Comparison of ENCODE assay signal across 19 mouse cellular contexts in the genomic region with DNA sequence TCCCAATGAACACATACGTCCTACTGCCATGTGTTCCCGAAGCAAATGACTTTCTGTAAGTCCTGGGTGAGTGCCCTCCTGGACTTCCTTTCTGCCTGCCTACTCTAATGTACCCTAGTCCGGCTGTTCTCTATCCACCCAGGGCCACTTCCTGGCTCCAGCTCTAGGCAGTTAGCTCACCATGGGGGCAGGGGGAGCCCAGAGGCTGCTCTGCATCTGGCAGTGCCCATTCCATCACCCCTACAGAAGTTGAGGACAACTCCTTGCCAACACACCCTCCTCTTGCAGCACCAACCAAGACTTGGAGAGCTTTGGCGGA. TPM values are rescaled to one million over a fixed set of nuclear protein-coding genes. Genes with fewer than 3 reads are reported as not detected.
DNase-seq lines count a peak whose midpoint lies in the region; ATAC-seq and TF ChIP-seq lines count a peak whose summit lies in the region.
"Had no signal": no experiment of that assay in that cellular context is flagged by ENCODE, and none has a peak within 500 bp of the region (broad histone marks: within the 10 kb centered on the region; RNA-seq: fewer than 3 reads in every experiment).

No protein-coding gene starts in this region.

- no peaks in the 10 kb centered on the region for H3K36me3 ChIP-seq in kidney, embryonic 16.5 days (ENCODE audit: insufficient read depth, low read length)
- no peaks in the 10 kb centered on the region for H3K36me3 ChIP-seq in kidney, adult 2 months (ENCODE audit: control insufficient read depth, insufficient read depth, low read length)
- no peaks in the 10 kb centered on the region for H3K36me3 ChIP-seq in intestine, embryonic 16.5 days (ENCODE audit: control insufficient read depth, insufficient read depth, low read length)
- no peaks in the 10 kb centered on the region for H3K36me3 ChIP-seq in megakaryocyte, embryonic 14.5 days (replicated peaks; ENCODE audit: low read length)
- no peaks in the 10 kb centered on the region for H3K36me3 ChIP-seq in midbrain, embryonic 13.5 days
- no peaks in the 10 kb centered on the region for H3K36me3 ChIP-seq in heart, embryonic 12.5 days
- H3K36me3 ChIP-seq: forebrain, embryonic 12.5 days; heart, embryonic 13.5 days; limb, embryonic 13.5 days; midbrain, embryonic 10.5 days had no signal

- 67% methylated on average over 4 of the region's 4 CpGs for WGBS in kidney, embryonic 16.5 days
- WGBS in kidney, adult 2 months: 70% methylated on average over 4 of the region's 4 CpGs
- WGBS in intestine, embryonic 16.5 days: 56% methylated on average over 4 of the region's 4 CpGs
- 95% methylated on average over 4 of the region's 4 CpGs for WGBS in midbrain, embryonic 13.5 days
- 77% methylated on average over 4 of the region's 4 CpGs for WGBS in heart, embryonic 12.5 days

- H3K4me2 ChIP-seq in kidney, embryonic 16.5 days (replicated peaks; ENCODE audit: low read depth, low read length): no peak overlapping the region
- no peak overlapping the region for H3K4me2 ChIP-seq in intestine, embryonic 16.5 days (ENCODE audit: low read depth, low read length)
- no peak overlapping the region for H3K4me2 ChIP-seq in midbrain, embryonic 13.5 days (replicated peaks)
- H3K4me2 ChIP-seq in heart, embryonic 12.5 days: no peak overlapping the region
- H3K4me2 ChIP-seq: forebrain, embryonic 12.5 days; heart, embryonic 13.5 days; limb, embryonic 13.5 days had no signal

- no peak overlapping the region for H3K4me3 ChIP-seq in kidney, embryonic 16.5 days (ENCODE audit: low read length)
- no peak overlapping the region for H3K4me3 ChIP-seq in kidney, adult 2 months (ENCODE audit: insufficient read depth, low read depth, low read length)
- H3K4me3 ChIP-seq in intestine, embryonic 16.5 days (ENCODE audit: low read length): no peak overlapping the region
- peak overlapping the region; percentile 10 for H3K4me3 ChIP-seq in megakaryocyte, embryonic 14.5 days (replicated peaks)
- no peak overlapping the region for H3K4me3 ChIP-seq in midbrain, embryonic 13.5 days (replicated peaks)
- no peak overlapping the region for H3K4me3 ChIP-seq in heart, embryonic 12.5 days
- H3K4me3 ChIP-seq: forebrain, embryonic 12.5 days; heart, embryonic 13.5 days; limb, embryonic 13.5 days; midbrain, embryonic 10.5 days had no signal

- no peak for TF ChIP-seq POLR2A in kidney, adult 2 months (IDR thresholded peaks at IDR 0.05; ENCODE audit: low read depth, low read length)

- H3K4me1 ChIP-seq in kidney, embryonic 16.5 days (ENCODE audit: insufficient read depth, low read length): no peaks in the 10 kb centered on the region
- no peaks in the 10 kb centered on the region for H3K4me1 ChIP-seq in kidney, adult 2 months (ENCODE audit: control insufficient read depth, insufficient read depth, low read length)
- peaks cover 6% of the 10 kb centered on the region; the same call in 1 of the 2 replicates for H3K4me1 ChIP-seq in intestine, embryonic 16.5 days (ENCODE audit: control insufficient read depth, insufficient read depth, low read length)
- H3K4me1 ChIP-seq in megakaryocyte, embryonic 14.5 days: peaks cover 66% of the 10 kb centered on the region
- H3K4me1 ChIP-seq in midbrain, embryonic 13.5 days (replicated peaks): no peaks in the 10 kb centered on the region
- peaks cover 8% of the 10 kb centered on the region; the same call in 1 of the 2 replicates for H3K4me1 ChIP-seq in heart, embryonic 12.5 days (replicated peaks)
- H3K4me1 ChIP-seq: forebrain, embryonic 12.5 days; heart, embryonic 13.5 days; limb, embryonic 13.5 days; midbrain, embryonic 10.5 days had no signal

- ATAC-seq in kidney, embryonic 16.5 days (ENCODE audit: low FRiP score, low TSS enrichment): 0 out of 2 replicates have a peak, but pooled peaks have one; percentile 15
- peak; percentile 73 for ATAC-seq in intestine, embryonic 16.5 days
- ATAC-seq in midbrain, embryonic 13.5 days: no peak; the same call in 1 of the 2 replicates
- ATAC-seq in heart, embryonic 12.5 days (ENCODE audit: insufficient number of reproducible peaks, low FRiP score): no peak
- ATAC-seq: hindbrain, embryonic 16.5 days had no signal

- no peak overlapping the region for H3K27ac ChIP-seq in kidney, embryonic 16.5 days (ENCODE audit: low read length)
- no peak overlapping the region for H3K27ac ChIP-seq in kidney, adult 2 months (ENCODE audit: insufficient read depth, low read depth, low read length)
- H3K27ac ChIP-seq in intestine, embryonic 16.5 days (ENCODE audit: low read length): no peak overlapping the region; the same call in 1 of the 2 replicates
- H3K27ac ChIP-seq in midbrain, embryonic 13.5 days: no peak overlapping the region
- no peak overlapping the region for H3K27ac ChIP-seq in heart, embryonic 12.5 days (ENCODE audit: poor library complexity, severe bottlenecking)
- H3K27ac ChIP-seq: forebrain, embryonic 12.5 days; heart, embryonic 13.5 days; limb, embryonic 13.5 days had no signal

- H3K27me3 ChIP-seq in kidney, embryonic 16.5 days (ENCODE audit: insufficient read depth, low read length): no peaks in the 10 kb centered on the region
- no peaks in the 10 kb centered on the region for H3K27me3 ChIP-seq in kidney, adult 2 months (replicated peaks; ENCODE audit: control insufficient read depth, insufficient read depth, low read length)
- no peaks in the 10 kb centered on the region for H3K27me3 ChIP-seq in intestine, embryonic 16.5 days (replicated peaks; ENCODE audit: control insufficient read depth, insufficient read depth, low read length)
- H3K27me3 ChIP-seq in megakaryocyte, embryonic 14.5 days (replicated peaks): no peaks in the 10 kb centered on the region
- H3K27me3 ChIP-seq in midbrain, embryonic 13.5 days: no peaks in the 10 kb centered on the region
- H3K27me3 ChIP-seq in heart, embryonic 12.5 days (replicated peaks): no peaks in the 10 kb centered on the region
- H3K27me3 ChIP-seq: forebrain, embryonic 12.5 days; heart, embryonic 13.5 days; limb, embryonic 13.5 days had no signal

- H3K9me3 ChIP-seq in kidney, embryonic 16.5 days (ENCODE audit: low read length): no peaks in the 10 kb centered on the region
- no peaks in the 10 kb centered on the region for H3K9me3 ChIP-seq in intestine, embryonic 16.5 days (ENCODE audit: control insufficient read depth, low read length)
- H3K9me3 ChIP-seq in megakaryocyte, embryonic 14.5 days: no peaks in the 10 kb centered on the region
- H3K9me3 ChIP-seq in midbrain, embryonic 13.5 days: no peaks in the 10 kb centered on the region
- H3K9me3 ChIP-seq in heart, embryonic 12.5 days (replicated peaks): no peaks in the 10 kb centered on the region
- H3K9me3 ChIP-seq: forebrain, embryonic 12.5 days; heart, embryonic 13.5 days; limb, embryonic 13.5 days; midbrain, embryonic 10.5 days had no signal

- no peak overlapping the region for H3K9ac ChIP-seq in kidney, embryonic 16.5 days (replicated peaks; ENCODE audit: low read length)
- H3K9ac ChIP-seq in intestine, embryonic 16.5 days (ENCODE audit: low read depth, low read length): no peak overlapping the region
- no peak overlapping the region for H3K9ac ChIP-seq in midbrain, embryonic 13.5 days (replicated peaks)
- H3K9ac ChIP-seq in heart, embryonic 12.5 days: no peak overlapping the region
- H3K9ac ChIP-seq: forebrain, embryonic 12.5 days; heart, embryonic 13.5 days; limb, embryonic 13.5 days had no signal

- no peak for TF ChIP-seq CTCF in kidney, adult 2 months (conservative IDR thresholded peaks at IDR 0.05; ENCODE audit: insufficient read depth, insufficient read length, low read depth, low read length)

- no peak for DNase-seq in kidney, adult 2 months
- peak; percentile 14 for DNase-seq in NIH3T3 (ENCODE audit: low read depth)
- no peak for DNase-seq in cerebellum, postnatal 25 days
- DNase-seq: cerebellum, postnatal 10 days; gastrocnemius, postnatal 36 days; heart, postnatal 36 days; kidney, postnatal 10 days; lung, postnatal 14 days; thymus, adult 18-20 months had no signal

RNA-seq across cellular contexts. Expression of gene B3gnt7, which starts 33.5 kb away (rescaled TPM):
- 9.5 and 10.5 TPM in 2 replicates for polyA plus RNA-seq in kidney, embryonic 16.5 days (2015; fragmentation: Nextera tagmentation; extraction: Ambion mirVana)
- polyA plus RNA-seq in kidney, adult 2 months (2012; rRNA removed): 9.6 and 10.8 TPM in 2 replicates
- polyA plus RNA-seq in intestine, embryonic 16.5 days (2015; fragmentation: Nextera tagmentation; extraction: Ambion mirVana): 5.3 and 6.7 TPM in 2 replicates
- 3.7 and 8.8 TPM in 2 replicates for polyA plus RNA-seq in megakaryocyte, embryonic 14.5 days (2012; ENCODE audit: insufficient read depth, low replicate concordance)
- polyA plus RNA-seq in midbrain, embryonic 13.5 days (2015; fragmentation: Nextera tagmentation; extraction: Ambion mirVana): 2.6 and 2.7 TPM in 2 replicates
- polyA plus RNA-seq in heart, embryonic 12.5 days (2016; fragmentation: Nextera tagmentation; extraction: Ambion mirVana): 6.3 and 7.1 TPM in 2 replicates

Comparison
In these comparisons a context has a peak if more than half of its experiments do, and no peak if none do; other contexts are left out.
1. ATAC-seq: peak in kidney, embryonic 16.5 days (single experiment) and intestine, embryonic 16.5 days (single experiment); none in midbrain, embryonic 13.5 days (single experiment) and heart, embryonic 12.5 days (single experiment).